Comparison of ENCODE assay signal across 15 mouse cellular contexts in the genomic region with DNA sequence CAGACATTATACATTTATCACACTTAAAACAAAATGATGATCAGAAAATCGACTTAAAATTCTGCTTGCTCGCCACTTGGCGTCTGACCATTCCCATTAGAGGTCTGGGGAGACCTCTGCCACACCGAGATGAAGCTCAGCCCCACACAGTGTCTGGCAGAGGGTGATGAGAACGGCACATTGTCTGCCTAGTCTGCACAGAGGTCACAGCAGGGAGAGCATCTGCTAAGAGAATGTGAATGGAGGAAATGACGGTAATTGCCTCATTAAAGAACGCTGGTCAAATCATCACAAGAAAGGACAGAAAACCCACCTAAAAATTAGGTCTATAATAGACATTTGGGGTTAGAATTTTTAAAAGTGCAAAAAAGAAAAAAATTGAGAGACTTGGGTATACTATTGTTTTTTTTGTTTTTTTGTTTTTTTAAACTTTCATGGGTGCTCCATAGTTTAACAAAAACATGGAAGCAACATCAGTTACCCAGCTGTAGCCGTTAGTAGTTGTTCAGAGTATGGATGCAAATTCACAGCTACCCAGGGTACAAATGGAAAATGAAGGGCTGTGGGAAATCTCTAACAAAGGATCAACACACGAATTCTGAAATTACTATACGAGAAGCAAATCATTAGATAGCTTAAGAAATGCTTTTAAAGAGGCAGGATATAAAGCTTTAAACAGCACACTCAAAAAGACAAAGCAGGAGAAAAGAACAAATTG.
DNase-seq lines count a peak whose midpoint lies in the region; ATAC-seq and TF ChIP-seq lines count a peak whose summit lies in the region.
"Had no signal": no experiment of that assay in that cellular context is flagged by ENCODE, and none has a peak within 500 bp of the region (broad histone marks: within the 10 kb centered on the region; RNA-seq: fewer than 3 reads in every experiment).

No protein-coding gene starts in this region.

- no peak overlapping the region for H3K27ac ChIP-seq in left cerebral cortex, adult 2 months
- no peak overlapping the region for H3K27ac ChIP-seq in forebrain, embryonic 16.5 days (ENCODE audit: low read length)
- H3K27ac ChIP-seq in midbrain, embryonic 14.5 days (replicated peaks; ENCODE audit: low read depth, low read length): no peak overlapping the region
- no peak overlapping the region for H3K27ac ChIP-seq in lung, postnatal 0 days (ENCODE audit: low read length)
- H3K27ac ChIP-seq: liver, embryonic 12.5 days had no signal

- H3K4me1 ChIP-seq in forebrain, embryonic 16.5 days (replicated peaks; ENCODE audit: control insufficient read depth, insufficient read depth, low read length): peaks cover 3% of the 10 kb centered on the region
- H3K4me1 ChIP-seq in midbrain, embryonic 14.5 days (ENCODE audit: control insufficient read depth, insufficient read depth, low read length): 0 out of 2 replicates have a peak, but pooled peaks cover 3% of the 10 kb centered on the region
- no peaks in the 10 kb centered on the region for H3K4me1 ChIP-seq in lung, postnatal 0 days (ENCODE audit: insufficient read depth, low read depth, low read length)
- H3K4me1 ChIP-seq: liver, embryonic 12.5 days had no signal

- no peaks in the 10 kb centered on the region for H3K36me3 ChIP-seq in forebrain, embryonic 16.5 days (ENCODE audit: control insufficient read depth, insufficient read depth)
- no peaks in the 10 kb centered on the region for H3K36me3 ChIP-seq in midbrain, embryonic 14.5 days (ENCODE audit: control insufficient read depth, insufficient read depth, low read length)
- no peaks in the 10 kb centered on the region for H3K36me3 ChIP-seq in lung, postnatal 0 days (ENCODE audit: insufficient read depth, low read length)
- H3K36me3 ChIP-seq: liver, embryonic 12.5 days had no signal

- peak; percentile 62 for DNase-seq in left cerebral cortex, postnatal 4 days
- DNase-seq in left cerebral cortex, adult 2 months (ENCODE audit: extremely low spot score in 1 of 2, low spot score in 2 of 2): no peak
- peak; percentile 37 for DNase-seq in midbrain, embryonic 14.5 days
- DNase-seq in thymus, postnatal 10 days (ENCODE audit: low spot score in 2 of 2): no peak
- no peak for DNase-seq in thymus, postnatal 0 days (ENCODE audit: low spot score)
- DNase-seq in urinary bladder, adult 2 months (ENCODE audit: low spot score): no peak
- no peak for DNase-seq in lung, postnatal 0 days (ENCODE audit: low spot score)
- DNase-seq: adrenal gland, postnatal 25 days; cerebellum, adult 9-11 months; gastrocnemius, postnatal 25 days; kidney, postnatal 25 days; lung, postnatal 4 days; right cerebral cortex, postnatal 4 days had no signal

- no peak overlapping the region for H3K9ac ChIP-seq in forebrain, embryonic 16.5 days (replicated peaks; ENCODE audit: low read depth, low read length)
- H3K9ac ChIP-seq in midbrain, embryonic 14.5 days (replicated peaks; ENCODE audit: low read length): no peak overlapping the region
- no peak overlapping the region for H3K9ac ChIP-seq in lung, postnatal 0 days (replicated peaks; ENCODE audit: low read depth)
- H3K9ac ChIP-seq: liver, embryonic 12.5 days had no signal

- no peak for TF ChIP-seq EP300 in lung, postnatal 0 days (IDR thresholded peaks at IDR 0.05)

- no peak overlapping the region for H3K4me3 ChIP-seq in left cerebral cortex, adult 2 months
- H3K4me3 ChIP-seq in forebrain, embryonic 16.5 days (replicated peaks; ENCODE audit: low read length): no peak overlapping the region
- no peak overlapping the region for H3K4me3 ChIP-seq in midbrain, embryonic 14.5 days (replicated peaks; ENCODE audit: low read depth, low read length)
- H3K4me3 ChIP-seq in lung, postnatal 0 days (ENCODE audit: low read depth, low read length): no peak overlapping the region
- H3K4me3 ChIP-seq: liver, embryonic 12.5 days had no signal

- intact Hi-C loops in left cerebral cortex, postnatal 4 days (cut with DNase I): no loop called here
- intact Hi-C loops in left cerebral cortex, adult 2 months (cut with DNase I): no loop called here

- WGBS in forebrain, embryonic 16.5 days: 7% methylated on average over 10 of the region's 10 CpGs
- WGBS in midbrain, embryonic 14.5 days: 7% methylated on average over 10 of the region's 10 CpGs
- 70% methylated on average over 10 of the region's 10 CpGs for WGBS in lung, postnatal 0 days

- ATAC-seq in forebrain, embryonic 16.5 days: peak; percentile 85
- peak; percentile 82 for ATAC-seq in midbrain, embryonic 14.5 days (ENCODE audit: low FRiP score, low TSS enrichment)
- no peak for ATAC-seq in lung, postnatal 0 days
- ATAC-seq: liver, embryonic 12.5 days had no signal

- 0 out of 2 replicates have a peak overlapping the region, but pooled peaks have one; percentile 13 for H3K4me2 ChIP-seq in forebrain, embryonic 16.5 days (ENCODE audit: low read length)
- H3K4me2 ChIP-seq in midbrain, embryonic 14.5 days (ENCODE audit: low read length): 0 out of 2 replicates have a peak overlapping the region, but pooled peaks have one; percentile 13
- no peak overlapping the region for H3K4me2 ChIP-seq in lung, postnatal 0 days (replicated peaks; ENCODE audit: low read depth, low read length)
- H3K4me2 ChIP-seq: liver, embryonic 12.5 days had no signal

- H3K9me3 ChIP-seq in forebrain, embryonic 16.5 days (ENCODE audit: control insufficient read depth, low read length): no peaks in the 10 kb centered on the region
- H3K9me3 ChIP-seq in midbrain, embryonic 14.5 days (ENCODE audit: control insufficient read depth, low read length): no peaks in the 10 kb centered on the region
- H3K9me3 ChIP-seq in lung, postnatal 0 days (ENCODE audit: low read length): no peaks in the 10 kb centered on the region
- H3K9me3 ChIP-seq: liver, embryonic 12.5 days had no signal

- no peak for TF ChIP-seq CTCF in left cerebral cortex, adult 2 months (IDR thresholded peaks at IDR 0.05)
- no peak for TF ChIP-seq CTCF in lung, postnatal 0 days (IDR thresholded peaks at IDR 0.05)

- H3K27me3 ChIP-seq in forebrain, embryonic 16.5 days (replicated peaks; ENCODE audit: control insufficient read depth, insufficient read depth, low read length): no peaks in the 10 kb centered on the region
- no peaks in the 10 kb centered on the region for H3K27me3 ChIP-seq in midbrain, embryonic 14.5 days (ENCODE audit: control insufficient read depth, insufficient read depth, low read length)
- H3K27me3 ChIP-seq in lung, postnatal 0 days (replicated peaks; ENCODE audit: insufficient read depth, low read length): no peaks in the 10 kb centered on the region
- H3K27me3 ChIP-seq: liver, embryonic 12.5 days had no signal

Comparison
In these comparisons a context has a peak if more than half of its experiments do, and no peak if none do; other contexts are left out.
1. DNase-seq: peak in left cerebral cortex, postnatal 4 days (single experiment) and midbrain, embryonic 14.5 days (single experiment); none in left cerebral cortex, adult 2 months (0 of 2), thymus, postnatal 10 days (0 of 2), thymus, postnatal 0 days (single experiment), urinary bladder, adult 2 months (single experiment) and lung, postnatal 0 days (single experiment).